Mouse (Mus musculus) adrenal gland, postnatal 4 days (tissue): ENCODE results near the gene Got2. TPM values are rescaled to one million over a fixed set of nuclear protein-coding genes. Genes with fewer than 3 reads are reported as not detected.

Source experiments
- DNase-seq, 2 experiments: peaks; one replicate each; pipeline ENCODE4 v3.0.0; 2021 to 2022; ENCODE audit warnings: low spot score in 2 of 2, mixed read lengths in 2 of 2
- long read RNA-seq, 2 experiments: library from polyadenylated mRNA; stranded (forward); transcript quantifications; one replicate each; pipeline ENCODE4 v2.0.0; 2021
- total RNA-seq, 2 experiments: library from RNA; stranded (reverse); gene quantifications; 2 replicates each; pipeline ENCODE4 v1.2.3; 2021

Gene Got2
- 100 to 1,000 TPM; 160 to 170 TPM for total RNA-seq
- long read RNA-seq, experiment 1, transcript Got2-201 (10 exons, 2,530 nt) = major isoform, 17 of 57 reads
- long read RNA-seq, experiment 1, partial matches to known transcripts = 5 of 57 reads
- long read RNA-seq, experiment 1, other reads (novel, unspliced or antisense) = 34 of 57 reads
- long read RNA-seq, experiment 2, transcript Got2-201 (10 exons, 2,530 nt) = major isoform, 50 of 180 reads
- long read RNA-seq, experiment 2, partial matches to known transcripts = 31 of 180 reads
- long read RNA-seq, experiment 2, other reads (novel, unspliced or antisense) = 99 of 180 reads

DNA sequence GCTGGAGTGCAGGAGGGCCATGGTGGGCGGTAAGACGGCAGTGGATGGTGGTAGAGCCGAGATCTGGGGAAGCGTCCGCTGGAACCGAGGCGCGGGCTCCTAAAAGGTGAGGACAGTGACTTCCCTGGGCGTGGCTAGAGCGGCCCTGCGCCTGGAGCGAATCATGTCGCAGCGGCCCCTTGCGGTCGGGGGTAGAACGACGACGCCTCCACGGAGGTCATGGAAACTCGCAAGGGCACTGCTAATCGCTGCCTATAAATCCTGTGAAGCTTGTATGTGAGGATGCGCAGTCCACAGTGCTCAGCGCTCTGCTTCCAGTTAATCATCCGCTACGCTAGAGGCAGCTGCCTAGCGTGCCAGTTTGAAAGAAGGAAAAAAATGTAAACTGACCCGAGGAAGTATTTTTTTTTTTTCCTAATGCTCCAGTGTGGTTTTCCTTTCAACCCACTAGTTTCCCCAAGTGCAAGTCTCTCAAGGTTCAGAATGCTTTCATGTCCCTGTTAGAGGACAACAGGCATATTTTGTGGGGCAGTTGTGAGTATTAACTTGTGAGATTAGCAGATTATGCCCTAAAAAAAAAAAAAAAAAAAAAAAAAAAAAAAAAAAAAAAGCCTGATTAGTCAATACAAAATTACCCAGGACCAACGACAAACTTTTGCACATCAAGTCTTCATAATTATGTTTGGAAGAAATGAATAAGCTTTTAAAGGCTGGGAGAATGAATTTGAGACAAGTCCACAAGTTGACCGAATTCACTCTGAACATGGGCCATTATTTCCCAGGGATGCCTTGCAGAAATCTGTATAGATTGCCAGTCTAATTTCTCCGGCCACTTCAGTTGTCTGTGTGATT is at the start of gene Got2:
Got2 (minus strand) TSS at position 263 of the 852 bp plus-strand sequence.
- DNase-seq = peak; percentile 82 to 86

DNA sequence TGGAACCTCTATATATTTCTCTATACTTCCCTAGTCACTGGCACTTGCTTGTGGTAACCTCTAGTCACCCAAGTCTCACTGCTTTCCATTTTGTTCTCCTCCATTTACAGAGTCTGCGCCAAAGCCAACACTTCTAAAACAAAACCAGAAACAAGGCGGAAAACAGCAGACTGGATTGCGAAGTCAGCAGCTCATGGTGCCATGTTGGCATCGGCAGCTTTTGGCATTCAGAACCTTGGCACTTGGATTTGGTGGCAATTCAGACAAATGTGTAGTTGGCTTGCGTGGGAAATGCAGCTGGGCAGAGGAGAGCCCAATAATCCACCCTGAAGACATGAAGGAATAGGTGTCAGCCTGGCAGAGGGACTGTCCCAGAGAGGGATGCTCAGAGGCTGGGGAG is 44.5 kb upstream of the Got2 start:
- no peak for DNase-seq

DNA sequence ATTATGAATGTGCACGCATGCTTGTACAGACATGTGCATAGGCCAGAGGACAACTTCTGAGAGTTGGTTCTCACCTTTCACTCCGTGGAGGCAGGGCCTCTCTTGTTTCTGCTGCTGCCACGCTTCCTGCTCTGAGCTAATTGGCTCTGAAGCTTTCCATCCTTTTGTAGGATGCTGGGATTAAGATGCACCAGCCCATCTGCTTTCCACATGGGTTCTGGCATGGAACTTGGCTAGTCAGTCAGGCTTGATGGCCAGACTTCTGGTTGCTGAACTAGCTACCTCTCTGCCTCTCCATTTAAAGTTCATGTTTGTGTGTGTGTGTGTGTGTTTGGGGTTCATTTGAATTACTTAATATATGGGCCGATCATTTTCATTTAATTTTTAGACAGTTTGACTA is 41.5 kb upstream of the Got2 start:
- DNase-seq = no peak

- no peak for DNase-seq
Measured at GRCm38 (mm10) chr8:95916106-95916505, 27.8 kb upstream of the Got2 start.

GRCm38 (mm10) chr8:95914905-95915643 is 26.7 kb upstream of the Got2 start:
- peak; percentile 21 to 41 for DNase-seq

DNA sequence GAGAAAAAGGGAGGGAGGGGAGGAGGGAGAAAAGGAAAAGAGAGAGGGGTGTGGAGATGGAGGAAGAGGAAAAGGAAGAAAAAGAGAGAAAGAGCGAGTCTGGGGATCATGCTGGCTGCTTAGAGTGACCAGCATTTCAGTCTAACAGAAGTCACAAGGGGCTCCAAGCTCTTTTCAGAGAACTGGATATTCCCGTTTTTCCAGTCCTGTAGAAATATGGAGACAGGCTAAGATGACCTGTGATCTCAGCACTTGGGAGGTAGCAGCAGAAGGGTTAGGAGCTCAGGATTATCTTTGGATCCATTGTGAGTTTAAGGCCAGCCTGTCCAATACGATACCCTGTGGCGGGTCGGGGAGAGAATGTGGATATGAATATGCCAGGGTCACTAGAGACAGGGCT is 22.9 kb upstream of the Got2 start:
- DNase-seq = no peak

DNA sequence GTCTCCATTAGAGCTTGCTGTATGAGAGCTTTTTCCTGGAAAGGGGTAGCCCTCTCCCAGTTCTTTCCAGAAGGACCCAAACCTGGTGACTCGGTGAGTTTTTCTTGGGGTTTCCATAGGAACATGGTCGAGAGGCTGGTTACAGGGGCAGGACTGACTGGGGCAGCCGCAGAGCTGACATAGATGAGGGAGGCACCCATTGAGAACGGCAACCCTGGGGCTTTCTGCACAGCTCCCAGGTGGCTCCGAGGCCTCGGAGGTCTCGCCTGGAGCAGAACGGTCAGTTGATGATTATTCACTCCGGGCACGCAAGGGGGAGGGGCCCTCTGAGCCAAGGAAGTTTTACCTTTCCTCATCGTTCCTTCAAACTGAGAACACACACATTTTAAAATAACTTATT is 19.5 kb upstream of the Got2 start:
- no peak for DNase-seq

GRCm38 (mm10) chr8:95906738-95907137 is 18.4 kb upstream of the Got2 start:
- DNase-seq = no peak

DNA sequence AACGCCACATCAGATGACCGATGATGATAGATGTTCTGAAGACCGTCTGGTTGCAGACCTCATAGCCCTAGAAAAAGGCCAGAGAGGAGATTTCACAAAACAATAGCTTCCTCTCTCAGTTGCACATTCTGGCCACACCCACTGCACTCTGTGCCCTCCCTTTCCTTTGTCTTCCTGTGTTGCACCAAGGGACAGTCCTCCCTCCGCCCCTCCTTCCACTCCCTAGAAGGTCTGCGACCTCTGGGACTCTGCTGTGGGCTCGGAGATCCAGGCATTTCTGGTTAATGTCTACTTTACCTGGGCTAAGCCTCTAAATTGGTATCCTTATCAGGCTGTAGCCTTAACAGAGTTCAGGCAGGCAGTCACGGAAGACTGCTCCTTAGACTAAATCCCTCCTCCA is 13.5 kb upstream of the Got2 start:
- no peak for DNase-seq

DNA sequence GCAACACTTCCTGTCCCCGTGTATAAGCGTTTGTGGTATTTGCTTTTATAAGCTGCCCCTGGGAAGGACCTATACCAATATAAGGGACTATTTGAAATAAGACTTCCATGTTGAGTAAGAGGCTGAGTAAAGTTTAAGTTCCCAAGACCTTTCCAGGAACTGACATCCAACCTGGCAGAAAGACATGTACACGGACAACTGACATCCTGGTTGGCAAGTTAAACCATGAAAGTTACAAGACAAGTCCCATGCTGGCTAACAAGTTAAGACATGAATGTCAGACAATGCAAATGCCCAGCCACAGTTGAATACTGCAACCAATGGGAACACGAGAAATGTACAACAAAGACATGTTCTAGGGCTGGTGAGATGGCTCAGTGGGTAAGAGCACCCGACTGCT is 5.4 kb upstream of the Got2 start:
- DNase-seq = no peak

GRCm38 (mm10) chr8:95887578-95888284 is 616 bp downstream of the Got2 start:
- peak; percentile 58 to 59 for DNase-seq

DNA sequence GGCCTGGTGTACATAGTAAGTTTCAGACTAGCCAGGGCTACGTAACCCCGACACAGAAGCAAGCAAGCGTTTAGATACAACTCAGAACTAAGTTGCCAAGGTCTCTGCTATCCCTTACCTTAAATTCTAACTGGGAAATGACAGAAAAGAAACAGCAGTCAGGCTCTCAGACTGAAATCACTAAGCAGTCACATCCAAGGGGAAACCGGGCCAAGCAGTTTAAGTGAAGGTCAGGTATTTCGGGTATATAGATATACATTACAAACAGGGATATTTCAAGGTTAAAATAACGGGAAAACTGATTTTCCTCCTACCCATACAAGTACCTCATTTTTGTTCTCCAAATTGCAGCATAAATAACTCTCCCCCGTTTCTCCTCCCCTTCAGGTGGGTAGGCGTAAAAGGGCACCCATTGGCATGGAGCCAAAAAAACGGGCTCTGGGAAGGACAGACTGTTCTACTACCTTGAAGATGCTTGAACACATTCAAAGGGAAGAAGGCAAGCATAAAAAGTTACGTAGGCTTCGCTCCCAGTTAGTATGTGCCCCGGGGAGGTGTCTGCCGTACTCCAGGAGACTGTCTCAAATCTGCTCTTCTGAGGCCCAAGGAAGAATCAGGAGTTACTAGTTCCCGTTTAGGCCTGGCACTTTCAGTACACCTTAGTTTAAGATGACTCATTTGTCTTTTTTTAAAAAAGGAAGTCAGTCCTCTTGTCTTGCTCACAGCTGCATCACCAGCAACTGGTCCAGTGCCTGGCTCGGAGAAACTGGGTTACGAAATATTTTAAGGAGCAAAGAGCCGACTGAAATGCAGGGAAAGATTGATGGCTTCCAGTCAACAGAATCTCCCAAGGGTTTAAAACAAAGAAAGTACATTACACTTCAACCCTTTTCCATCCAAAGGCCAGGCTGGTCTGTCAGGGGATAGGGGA is 1.4 kb downstream of the Got2 start:
- no peak for DNase-seq

DNA sequence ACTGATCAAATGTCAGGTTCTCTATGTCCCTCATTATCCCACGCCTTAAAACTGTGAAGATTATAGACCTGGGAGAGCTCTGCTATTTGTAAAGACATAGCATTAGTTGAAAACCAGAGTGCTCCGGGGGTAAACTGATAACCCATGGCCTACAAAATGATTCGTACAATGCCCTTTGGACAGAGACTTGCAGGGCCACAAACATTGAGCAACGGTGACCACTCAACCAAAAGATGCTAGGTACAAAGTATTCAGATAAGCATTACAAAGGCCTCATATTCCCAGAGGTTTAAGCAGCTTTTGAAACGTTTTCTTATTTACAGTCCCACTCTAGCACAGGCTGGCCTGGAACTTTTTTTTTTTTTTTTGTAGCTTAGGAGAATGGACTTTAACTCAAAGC is 2.4 kb downstream of the Got2 start:
- DNase-seq = no peak

DNA sequence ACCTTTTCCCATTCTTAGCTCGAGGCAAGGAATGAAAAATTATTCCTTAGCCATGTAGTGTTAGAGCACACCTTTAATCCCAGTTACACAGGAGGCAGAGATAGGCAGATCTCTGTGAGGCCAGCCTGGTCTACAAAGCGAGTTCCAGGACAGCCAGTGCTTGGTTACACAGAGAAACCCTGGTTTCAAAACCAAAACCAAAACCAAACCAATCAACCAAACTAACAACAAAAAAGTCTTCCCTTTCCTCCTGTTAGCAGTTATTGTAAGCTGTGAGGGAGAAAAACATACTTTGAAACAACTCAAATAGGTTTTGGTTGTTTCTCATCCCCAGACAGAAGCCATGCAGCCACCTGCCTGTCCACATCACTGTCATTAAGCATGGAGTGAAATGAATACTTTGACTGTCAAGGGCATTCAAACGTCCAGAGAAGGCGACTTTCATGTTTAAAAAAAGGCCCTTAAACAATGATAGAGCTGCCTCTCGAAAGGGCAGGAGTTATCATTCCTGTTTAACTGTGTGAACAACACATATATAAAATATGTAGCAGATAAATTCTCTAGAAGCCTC is 3.0 kb downstream of the Got2 start:
- DNase-seq = no peak

DNA sequence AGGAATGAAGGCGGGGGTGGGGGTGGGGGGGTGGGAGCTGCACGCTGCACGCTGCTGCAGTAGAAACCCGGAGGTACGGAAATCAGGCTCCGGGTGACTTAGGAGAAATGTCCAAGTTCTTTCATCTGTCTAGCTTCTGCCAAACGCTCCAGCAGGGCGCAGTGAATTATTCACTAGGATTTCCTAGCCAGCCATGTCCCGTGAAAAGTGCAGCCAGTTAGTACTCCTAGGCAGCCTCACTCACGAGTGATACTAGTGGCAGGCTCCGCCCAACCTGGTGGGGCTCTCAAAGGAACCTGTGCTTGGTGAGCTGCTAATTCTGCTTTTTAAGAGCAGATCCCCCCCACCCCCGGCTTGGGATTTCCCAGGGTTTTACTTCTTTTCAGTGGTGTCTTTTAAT is 3.9 kb downstream of the Got2 start:
- no peak for DNase-seq

DNA sequence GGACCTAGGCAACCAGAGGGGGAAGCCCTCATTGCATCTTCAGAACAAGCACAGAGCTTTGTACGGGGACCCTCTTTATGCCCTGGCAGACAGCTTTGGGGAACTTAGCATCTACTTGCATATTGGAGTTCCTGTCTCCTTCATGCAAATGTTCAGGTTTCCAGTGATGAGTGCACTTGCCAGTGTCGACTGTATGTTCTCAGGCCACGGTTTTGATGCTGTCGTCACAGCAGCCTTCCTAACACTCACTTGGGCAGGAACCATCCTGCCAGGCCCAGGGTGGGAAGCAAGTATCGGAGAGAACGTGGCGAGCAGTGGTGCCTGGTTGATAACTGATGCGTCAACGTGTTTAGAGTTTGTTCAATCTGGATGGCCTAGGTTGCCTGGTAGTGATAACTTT is 6.2 kb downstream of the Got2 start:
- DNase-seq = no peak

DNA sequence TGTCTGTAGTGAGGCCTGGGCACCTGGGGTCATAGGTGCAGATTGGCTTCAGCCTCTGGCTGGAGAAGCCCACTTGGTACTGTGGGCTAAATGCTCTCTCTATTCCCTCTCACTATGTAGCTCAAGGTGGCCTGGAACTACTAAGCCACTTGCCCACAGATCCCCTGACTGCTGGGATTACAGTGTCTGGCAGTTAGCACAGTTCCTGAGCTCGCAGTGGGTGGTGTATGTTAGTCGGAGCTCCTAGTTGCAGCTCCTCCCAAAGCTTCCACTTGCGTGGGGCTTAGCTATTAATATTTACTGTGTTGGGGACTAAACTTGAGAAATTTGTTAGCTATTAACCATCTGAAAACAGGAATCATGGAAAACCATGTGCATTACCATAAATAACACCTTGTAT is 6.8 kb downstream of the Got2 start:
- DNase-seq = no peak

DNA sequence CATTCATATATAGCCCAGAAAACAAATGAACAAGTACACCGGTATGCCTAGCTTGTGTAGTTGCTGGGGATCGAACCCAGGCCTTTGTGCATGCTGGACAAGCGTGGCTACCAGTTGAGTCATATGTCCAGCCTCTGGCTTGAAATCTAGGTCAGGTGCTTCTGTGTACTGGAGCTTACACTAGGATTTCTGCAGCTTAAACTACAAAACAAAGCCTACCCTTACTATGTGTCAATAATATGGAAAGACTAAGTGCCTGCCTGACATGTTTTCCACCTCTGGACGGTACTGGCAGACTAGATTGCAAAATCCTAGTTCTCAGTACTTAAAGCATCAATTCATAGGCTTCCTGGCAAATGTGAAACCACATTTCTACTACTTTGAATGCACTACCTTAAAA is 8.5 kb downstream of the Got2 start:
- no peak for DNase-seq

- DNase-seq = peak in 1 of 2 experiments; percentile 26
Measured at GRCm38 (mm10) chr8:95878176-95878962, 10.0 kb downstream of the Got2 start.
